Mouse (Mus musculus) cerebellum, adult 18-20 months (tissue): ENCODE results near the gene Vmn1r86.
"Not testable (repeated sequence)": the region's sequence is repeated elsewhere in the genome, so short reads cannot be mapped to it uniquely, and the experiment has no call there.

Experiments used
- DNase-seq, 2 experiments: peaks; one replicate each; pipeline ENCODE4 v3.0.0; 2021

Gene Vmn1r86

DNA sequence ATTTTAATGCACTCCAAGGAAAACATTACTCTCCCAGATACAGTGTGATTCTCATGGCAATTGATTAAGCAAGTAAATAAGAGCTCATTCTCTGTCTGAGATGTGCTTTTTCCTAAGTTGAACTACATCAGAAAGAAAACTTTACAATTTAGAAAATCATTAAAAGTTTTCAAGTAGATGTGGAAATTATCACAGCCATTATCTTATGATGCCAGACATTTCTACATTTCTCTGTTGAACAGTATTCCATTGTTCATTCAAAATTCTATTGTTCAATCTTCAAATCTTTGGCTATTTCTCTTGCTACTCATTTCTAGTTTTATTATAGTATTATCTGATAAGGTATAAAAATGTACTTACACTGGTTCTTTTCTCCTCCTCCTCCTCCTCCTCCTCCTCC, at the start of gene Vmn1r86:
Vmn1r86 (minus strand) TSS at position 101 of the 400 bp plus-strand sequence.
- no peak for DNase-seq

DNA sequence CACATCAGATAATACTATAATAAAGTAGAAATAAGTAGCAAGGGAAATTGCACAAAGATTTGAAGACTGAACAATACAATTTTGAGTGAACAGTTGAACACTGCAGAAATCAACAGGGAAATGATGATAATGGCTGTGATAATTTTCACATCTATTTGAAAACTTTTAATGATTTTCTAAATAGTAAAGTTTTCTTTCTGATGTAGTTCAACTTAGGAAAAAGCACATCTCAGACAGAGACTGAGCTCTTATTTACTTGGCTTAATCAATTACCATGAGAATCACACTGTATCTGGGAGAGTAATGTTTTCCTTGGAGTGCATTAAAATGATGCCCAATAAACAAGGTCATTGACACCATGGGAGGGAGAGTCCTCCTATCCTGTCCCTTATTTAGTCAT, 39.6 kb upstream of the Vmn1r86 start, which contains the start of gene Vmn1r88:
Vmn1r88 (plus strand) TSS at position 301 of the 400 bp plus-strand sequence.
- no peak for DNase-seq

DNA sequence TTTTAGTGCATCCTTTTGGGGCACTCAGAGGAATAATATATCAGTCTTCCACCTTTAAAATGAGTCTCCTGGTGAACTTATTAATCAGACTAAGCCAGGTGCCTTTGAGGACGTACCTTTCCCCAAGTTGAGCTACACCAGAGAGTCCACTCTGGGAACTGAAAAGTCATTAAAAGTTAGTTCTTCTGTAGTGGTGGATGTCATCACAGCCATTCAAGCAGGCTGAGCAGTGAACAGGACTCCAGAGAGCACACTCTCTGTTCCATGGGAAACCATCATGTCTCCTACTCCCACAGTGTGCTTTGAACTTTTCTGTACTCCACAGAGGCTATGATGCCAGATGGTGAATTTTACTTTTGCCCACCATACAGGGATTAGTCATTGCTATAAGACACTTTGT, 20.3 kb upstream of the Vmn1r86 start, which contains the start of gene Vmn1r87:
Vmn1r87 (minus strand) TSS at position 101 of the 400 bp plus-strand sequence.
- DNase-seq: no peak

- no peak for DNase-seq
Measured at GRCm38 (mm10) chr7:13137340-13137739, 17.6 kb upstream of the Vmn1r86 start.

GRCm38 (mm10) chr7:13131856-13132255, 12.1 kb upstream of the Vmn1r86 start:
- no peak for DNase-seq

DNA sequence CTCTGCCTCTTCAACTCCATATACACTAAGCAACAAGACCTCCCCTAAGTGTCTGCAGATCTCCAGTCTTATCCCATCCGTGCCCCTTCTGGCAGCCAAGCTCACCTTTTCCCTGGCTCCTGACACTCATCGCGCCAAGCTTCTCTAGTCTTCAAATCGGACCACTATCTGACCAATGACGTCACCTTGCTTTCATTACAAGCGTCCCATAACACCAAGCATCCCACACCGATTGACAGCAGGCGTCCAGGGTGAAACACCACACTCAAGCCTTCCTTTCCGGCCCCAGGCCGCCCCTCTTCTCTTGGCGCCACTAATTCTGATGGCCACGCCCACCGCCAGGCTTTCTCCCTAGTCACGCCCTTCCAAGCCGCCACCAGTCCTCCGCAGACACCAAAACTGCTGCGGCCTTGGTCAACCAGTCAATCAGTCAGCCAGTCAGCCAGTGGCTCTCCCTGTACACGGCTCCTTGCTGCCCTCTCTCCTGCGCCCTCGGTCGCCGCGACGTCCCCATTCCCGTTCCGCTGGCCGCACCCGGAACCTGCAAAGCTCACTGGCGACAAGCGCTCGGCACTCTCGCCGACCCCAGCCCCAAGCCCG, 3.9 kb upstream of the Vmn1r86 start:
- peak in 1 of 2 experiments; percentile 5 for DNase-seq

DNA sequence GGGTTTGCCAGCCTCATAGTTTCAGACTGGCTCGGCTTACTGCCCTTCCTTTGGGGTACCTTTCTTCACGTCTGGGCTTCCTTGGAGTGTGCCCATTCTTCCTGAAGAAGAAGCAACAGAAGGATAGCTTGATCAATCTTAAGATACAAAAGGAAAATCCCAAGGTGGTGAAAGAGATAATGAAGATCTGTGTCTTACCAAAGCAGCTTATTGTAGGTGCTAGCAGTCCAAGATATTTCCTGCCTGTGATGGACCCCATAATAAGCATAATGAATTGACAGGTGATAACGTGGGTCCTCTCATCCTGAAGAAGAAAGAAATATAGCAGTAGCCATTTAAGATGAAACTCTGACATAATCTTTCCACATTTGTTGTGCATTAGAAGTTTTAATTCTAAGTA, 24.6 kb downstream of the Vmn1r86 start, which contains the start of gene Vmn1r85:
Vmn1r85 (minus strand) TSS at position 101 of the 400 bp plus-strand sequence.
- DNase-seq: no peak

- no peak for DNase-seq
Measured at GRCm38 (mm10) chr7:13072293-13072692, 47.4 kb downstream of the Vmn1r86 start.

- not testable (repeated sequence) for DNase-seq
Measured at GRCm38 (mm10) chr7:13063399-13063798, 56.3 kb downstream of the Vmn1r86 start.

GRCm38 (mm10) chr7:13059536-13059935, 60.2 kb downstream of the Vmn1r86 start:
- DNase-seq: no peak

- no peak for DNase-seq
Measured at GRCm38 (mm10) chr7:13056913-13057700, 62.6 kb downstream of the Vmn1r86 start.

DNA sequence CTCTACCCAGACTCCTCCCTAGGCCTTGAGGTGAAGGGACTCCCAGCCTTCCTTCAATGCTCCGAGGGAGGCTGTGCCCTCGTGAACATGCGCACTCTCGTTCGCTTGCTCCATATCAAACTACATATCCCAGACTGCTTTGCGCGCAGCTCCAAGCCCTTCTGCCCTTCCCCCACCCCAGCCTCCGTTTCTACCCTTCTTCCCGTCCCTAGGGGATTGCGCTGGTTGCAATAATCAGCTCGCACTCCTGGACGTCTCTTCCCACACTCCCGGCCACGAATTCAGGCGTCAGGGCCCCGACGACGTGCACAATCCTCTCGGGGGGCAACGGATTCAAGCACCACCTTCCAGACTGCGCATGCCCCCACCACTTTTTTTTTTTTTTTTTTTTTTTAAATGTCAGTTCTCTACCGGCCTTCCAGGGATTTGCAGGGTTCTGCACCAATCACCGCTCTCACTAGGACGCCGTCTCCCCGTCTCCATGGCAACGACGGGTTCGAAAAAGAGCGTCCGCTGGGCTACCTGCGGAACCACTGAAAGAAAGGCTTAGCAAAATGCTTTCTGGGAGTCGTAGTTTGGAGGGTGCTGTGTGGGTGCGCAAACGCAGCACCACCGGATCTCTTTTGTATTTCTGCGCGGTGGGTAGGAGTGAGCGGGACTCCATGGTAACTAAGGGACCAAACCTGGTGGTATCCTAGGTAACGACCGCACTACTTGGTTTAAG, 65.3 kb downstream of the Vmn1r86 start, which contains the start of gene Mzf1:
Mzf1 (minus strand) TSS at position 478 of the 724 bp plus-strand sequence.
- DNase-seq: peak; percentile 94 to 98

DNA sequence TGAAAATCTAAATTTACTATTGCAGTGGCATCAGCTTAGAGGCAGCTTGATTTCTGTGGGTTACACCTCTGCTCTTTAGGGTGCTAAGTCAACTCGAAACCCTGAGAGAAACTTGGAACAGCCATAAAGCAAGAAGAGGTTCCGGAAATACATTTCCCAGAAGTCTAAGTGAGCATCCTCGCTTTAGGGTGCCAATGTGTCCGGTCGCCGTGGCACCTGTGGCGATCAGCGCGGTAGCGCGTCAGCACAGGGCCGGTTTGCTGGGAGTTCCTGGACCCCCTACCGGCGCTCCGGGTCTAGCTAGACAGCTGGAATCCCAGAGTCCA, 65.8 kb downstream of the Vmn1r86 start:
- no peak for DNase-seq

- peak in 1 of 2 experiments; percentile 18 for DNase-seq
Measured at GRCm38 (mm10) chr7:13053501-13053900, 66.2 kb downstream of the Vmn1r86 start.

DNA sequence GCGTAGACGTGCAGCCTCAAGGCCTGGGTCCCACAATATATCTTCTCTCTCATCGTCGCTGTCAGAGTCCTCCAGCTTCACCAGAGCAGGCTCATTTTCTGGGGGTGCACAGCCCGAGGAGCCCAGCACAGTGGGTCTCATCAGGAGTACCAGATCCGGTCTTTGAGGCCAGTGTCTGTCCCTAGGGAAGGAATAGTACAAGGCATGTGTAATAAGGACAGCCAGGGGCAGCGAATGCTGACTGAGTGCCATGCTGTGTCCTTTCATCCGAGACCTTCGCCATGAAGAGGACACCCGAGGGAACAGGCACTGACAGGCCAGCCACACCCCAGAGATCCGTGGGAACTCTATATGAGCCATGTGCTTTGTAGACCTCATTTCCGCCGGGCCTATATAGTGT, 66.7 kb downstream of the Vmn1r86 start:
- peak in 1 of 2 experiments; percentile 25 for DNase-seq
